Mouse (Mus musculus) hindbrain, embryonic 13.5 days (tissue): ENCODE measurements around the gene Ftsj1. TPM values are rescaled to one million over a fixed set of nuclear protein-coding genes. Genes with fewer than 3 reads are reported as not detected.
A peak's percentile ranks its signal among the peaks of the same experiment; 100 is the strongest.

Experiments used
- ATAC-seq: fragments of 200-750 bp; cut with Nextera tagmentation; 2 replicates; pipeline ENCODE4 v1.8.0; 2017; ENCODE audit warnings: moderate TSS enrichment; ENCODE audit not compliant: low FRiP score
- H3K27ac ChIP-seq: fragments of 300-500 bp; sonication (generic); 2 replicates; pipeline ENCODE4 v1.5.1; 2015; ENCODE audit warnings: inconsistent platforms, mild to moderate bottlenecking, moderate library complexity
- H3K27me3 ChIP-seq: fragments of 300-500 bp; sonication (generic); 2 replicates; pipeline ENCODE4 v1.6.1; 2015; ENCODE audit warnings: mild to moderate bottlenecking, inconsistent platforms
- H3K36me3 ChIP-seq: fragments of 300-500 bp; sonication (generic); 2 replicates; pipeline ENCODE4 v1.6.1; 2015; ENCODE audit warnings: mild to moderate bottlenecking, inconsistent platforms
- H3K4me1 ChIP-seq: fragments of 300-500 bp; sonication (generic); replicated peaks from 2 replicates; pipeline ENCODE4 v1.6.1; 2015; ENCODE audit warnings: inconsistent platforms
- H3K4me2 ChIP-seq: fragments of 300-500 bp; sonication (generic); 2 replicates; pipeline ENCODE4 v1.6.1; 2015; ENCODE audit warnings: inconsistent platforms, mild to moderate bottlenecking, moderate library complexity
- H3K4me3 ChIP-seq: fragments of 300-500 bp; sonication (generic); 2 replicates; pipeline ENCODE4 v1.5.1; 2015; ENCODE audit warnings: mild to moderate bottlenecking, inconsistent platforms
- H3K9ac ChIP-seq: fragments of 300-500 bp; sonication (generic); 2 replicates; pipeline ENCODE4 v1.6.1; 2015; ENCODE audit warnings: mild to moderate bottlenecking, inconsistent platforms
- H3K9me3 ChIP-seq: fragments of 300-500 bp; sonication (generic); 2 replicates; pipeline ENCODE4 v1.6.1; 2016; ENCODE audit warnings: inconsistent platforms
- WGBS: fragments of 180-500 bp; shearing (Covaris S2); methylation state at CpG from one replicate; pipeline ENCODE4 v1.1.7; 2015; 5-methylcytosine and 5-hydroxymethylcytosine counted together
- polyA plus RNA-seq: library from polyadenylated mRNA; unstranded; fragments of >200 nt; fragmentation: Nextera tagmentation; extraction: Ambion mirVana; gene quantifications from 2 replicates; pipeline ENCODE4 v1.2.1, GENCODE M21; 2015

Gene Ftsj1
- polyA plus RNA-seq, 1 experiment from 2014 or later, result 46.9 TPM

GRCm38 (mm10) chrX:8192126-8192639 is 60.0 kb downstream of the Ftsj1 start:
- H3K4me1 ChIP-seq, result peaks cover 8% of the 10 kb centered on the region; the same call in 1 of the 2 replicates
- WGBS, result 18% methylated on average over 13 of the region's 13 CpGs
- peak overlapping the region; percentile 60 for H3K4me2 ChIP-seq
- H3K36me3 ChIP-seq, result no peaks in the 10 kb centered on the region
- H3K27me3 ChIP-seq, result no peaks in the 10 kb centered on the region
- no peak; the same call in 1 of the 2 replicates for ATAC-seq
- peak overlapping the region; percentile 67 for H3K9ac ChIP-seq
- peak overlapping the region; percentile 51 for H3K4me3 ChIP-seq
- H3K27ac ChIP-seq, result peak overlapping the region; percentile 79
- no peaks in the 10 kb centered on the region for H3K9me3 ChIP-seq

Other genes with a start within 250 kb of the Ftsj1 start
- gene Glod5, start 233.9 kb downstream of the Ftsj1 start, polyA plus RNA-seq, result 0.31 and 0.53 TPM in 2 replicates
- 39.9 and 40.8 TPM in 2 replicates for gene Suv39h1, start 177.6 kb downstream of the Ftsj1 start, polyA plus RNA-seq
- gene Was, start 161.9 kb downstream of the Ftsj1 start, polyA plus RNA-seq, result 0.12 and 0.18 TPM in 2 replicates
- gene Wdr13, start 119.5 kb downstream of the Ftsj1 start, polyA plus RNA-seq, result 58.5 and 60.9 TPM in 2 replicates
- gene Rbm3, start 106.5 kb downstream of the Ftsj1 start, polyA plus RNA-seq, result 336 and 358 TPM in 2 replicates
- gene Tbc1d25, start 76.2 kb downstream of the Ftsj1 start, polyA plus RNA-seq, result 19.8 and 21.0 TPM in 2 replicates
- 26.4 and 29.5 TPM in 2 replicates for gene Ebp, start 58.9 kb downstream of the Ftsj1 start, polyA plus RNA-seq
- 43.4 and 50.0 TPM in 2 replicates for gene Porcn, start 45.9 kb downstream of the Ftsj1 start, polyA plus RNA-seq
- gene Slc38a5, start 18.7 kb upstream of the Ftsj1 start, polyA plus RNA-seq, result 30.0 and 30.6 TPM in 2 replicates
- gene Ssxb10, start 75.0 kb upstream of the Ftsj1 start, polyA plus RNA-seq, result not detected in 2 replicates
- not detected in 2 replicates for gene Ssxb9, start 114.6 kb upstream of the Ftsj1 start, polyA plus RNA-seq
- not detected in 2 replicates for gene Ssxb1, start 160.9 kb upstream of the Ftsj1 start, polyA plus RNA-seq
- not detected in 2 replicates for gene Ssxb2, start 209.3 kb upstream of the Ftsj1 start, polyA plus RNA-seq